In genomic region chr6:72482156-72482555, GRCm38 (mm10) we compare ENCODE assay signal across 27 mouse cellular contexts. TPM values are rescaled to one million over a fixed set of nuclear protein-coding genes. Genes with fewer than 3 reads are reported as not detected.
"Had no signal": no experiment of that assay in that cellular context is flagged by ENCODE, and none has a peak within 500 bp of the region (broad histone marks: within the 10 kb centered on the region; RNA-seq: fewer than 3 reads in every experiment).

No protein-coding gene starts in this region.

- H3K27me3 ChIP-seq: liver, embryonic 15.5 days; lung, embryonic 15.5 days; midbrain, embryonic 12.5 days; neural tube, embryonic 13.5 days; neural tube, embryonic 15.5 days; stomach, embryonic 15.5 days had no signal

- H3K27ac ChIP-seq: liver, embryonic 15.5 days; lung, embryonic 15.5 days; macrophage; midbrain, embryonic 12.5 days; neural tube, embryonic 13.5 days; neural tube, embryonic 15.5 days; stomach, embryonic 15.5 days; stomach, postnatal 0 days had no signal

- ATAC-seq: liver, postnatal 0 days; lung, postnatal 0 days; midbrain, embryonic 16.5 days had no signal

- H3K4me1 ChIP-seq: liver, embryonic 15.5 days; lung, embryonic 15.5 days; midbrain, embryonic 12.5 days; neural tube, embryonic 13.5 days; neural tube, embryonic 15.5 days; stomach, embryonic 15.5 days had no signal

- DNase-seq: liver, postnatal 0 days; lung, adult 2 months; lung, postnatal 14 days; lung, postnatal 36 days; midbrain, embryonic 14.5 days; retina, postnatal 1 day; right cerebral cortex, adult 18-20 months; right cerebral cortex, postnatal 25 days; right cerebral cortex, postnatal 4 days; spleen, adult 18-20 months; thymus, adult 2 months; thymus, postnatal 25 days; thymus, postnatal 4 days had no signal

- H3K36me3 ChIP-seq: liver, embryonic 15.5 days; lung, embryonic 15.5 days; midbrain, embryonic 12.5 days; neural tube, embryonic 13.5 days; neural tube, embryonic 15.5 days; stomach, embryonic 15.5 days had no signal

- H3K4me3 ChIP-seq: liver, embryonic 15.5 days; lung, embryonic 15.5 days; midbrain, embryonic 12.5 days; myocyte; neural tube, embryonic 13.5 days; neural tube, embryonic 15.5 days; stomach, embryonic 15.5 days had no signal

- H3K9ac ChIP-seq: liver, embryonic 15.5 days; liver, postnatal 0 days; lung, embryonic 15.5 days; midbrain, embryonic 12.5 days; neural tube, embryonic 13.5 days; neural tube, embryonic 15.5 days; stomach, embryonic 15.5 days had no signal

- H3K9me3 ChIP-seq: liver, embryonic 15.5 days; lung, embryonic 15.5 days; midbrain, embryonic 12.5 days; neural tube, embryonic 13.5 days; neural tube, embryonic 15.5 days; stomach, embryonic 15.5 days had no signal

RNA-seq across cellular contexts. Expression of gene Sh2d6, which starts 39.4 kb away (rescaled TPM):
- total RNA-seq: megakaryocyte progenitor cell, adult 5-6 weeks; megakaryocyte-erythroid progenitor cell, adult 5-6 weeks had no signal
- polyA plus RNA-seq: liver, embryonic 15.5 days; liver, postnatal 0 days; lung, embryonic 15.5 days; lung, postnatal 0 days; neural tube, embryonic 11.5 days had no signal
